ENCODE assay signal across 11 mouse cellular contexts in the genomic region with DNA sequence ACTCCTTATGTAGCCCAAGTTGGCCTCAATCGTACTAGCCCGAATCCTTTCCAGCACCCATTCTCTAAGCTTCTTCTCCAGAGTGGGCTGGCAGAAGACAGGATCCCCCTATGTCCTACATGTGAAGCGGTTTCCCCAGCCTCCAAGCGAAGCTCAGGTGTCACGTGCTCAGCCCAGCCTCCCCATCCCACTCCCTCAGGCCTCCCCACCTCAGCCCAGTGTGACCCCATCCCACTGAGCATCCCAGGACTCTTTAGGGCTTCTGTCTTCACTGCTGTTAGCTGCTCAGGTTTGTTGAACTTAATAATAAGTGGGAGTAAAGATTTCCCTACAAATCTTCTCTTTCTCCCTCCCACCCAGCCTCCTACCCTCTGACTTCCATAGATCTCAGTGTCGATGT.
"Had no signal": no experiment of that assay in that cellular context is flagged by ENCODE, and none has a peak within 500 bp of the region (broad histone marks: within the 10 kb centered on the region; RNA-seq: fewer than 3 reads in every experiment).

No protein-coding gene starts in this region.

- H3K27ac ChIP-seq: intestine, embryonic 15.5 days; layer of hippocampus, adult 2 months; liver, embryonic 15.5 days; midbrain, embryonic 13.5 days had no signal

- DNase-seq: kidney, adult 9 months; left cerebral cortex, postnatal 4 days; lung, adult 2 months; lung, postnatal 36 days; right cerebral cortex, postnatal 25 days; thymus, postnatal 36 days had no signal

- H3K4me3 ChIP-seq: intestine, embryonic 15.5 days; layer of hippocampus, adult 2 months; liver, embryonic 15.5 days; midbrain, embryonic 13.5 days had no signal

- H3K4me2 ChIP-seq: intestine, embryonic 15.5 days; liver, embryonic 15.5 days; midbrain, embryonic 13.5 days had no signal

- H3K9ac ChIP-seq: intestine, embryonic 15.5 days; liver, embryonic 15.5 days; midbrain, embryonic 13.5 days had no signal

- H3K36me3 ChIP-seq: intestine, embryonic 15.5 days; liver, embryonic 15.5 days; midbrain, embryonic 13.5 days had no signal

- H3K9me3 ChIP-seq: intestine, embryonic 15.5 days; liver, embryonic 15.5 days; midbrain, embryonic 13.5 days had no signal

- H3K4me1 ChIP-seq: liver, embryonic 15.5 days had no signal

- ATAC-seq: intestine, embryonic 15.5 days; lung, postnatal 0 days; midbrain, embryonic 13.5 days had no signal

- H3K27me3 ChIP-seq: intestine, embryonic 15.5 days; liver, embryonic 15.5 days had no signal
